Mouse (Mus musculus) layer of hippocampus, postnatal 25 days (tissue): ENCODE results near the gene Txndc12. TPM values are rescaled to one million over a fixed set of nuclear protein-coding genes. Genes with fewer than 3 reads are reported as not detected.

Source experiments
- total RNA-seq, 2 experiments: library from RNA; stranded (reverse); gene quantifications; 2 replicates each; pipeline ENCODE4 v1.2.3; 2021

The Txndc12 gene
- total RNA-seq, 2 experiments from 2014 or later: 37.0 to 37.7 TPM

Other genes with a start within 250 kb of the Txndc12 start
- 10 to 100 TPM; 24.2 to 35.8 TPM for gene Cc2d1b, start 214.7 kb upstream of the Txndc12 start, total RNA-seq
- gene 3110021N24Rik, start 115.0 kb upstream of the Txndc12 start, total RNA-seq: under 1 TPM; 0.85 to 0.91 TPM
- gene Zfyve9, start 53.8 kb upstream of the Txndc12 start, total RNA-seq: 10 to 100 TPM; 53.1 to 54.6 TPM
- 10 to 100 TPM; 92.4 to 93.2 TPM for gene Btf3l4, start 987 bp upstream of the Txndc12 start, total RNA-seq
- gene Kti12, start 13.2 kb downstream of the Txndc12 start, total RNA-seq: 10 to 100 TPM; 18.1 to 20.1 TPM
- gene A730015C16Rik, start 14.0 kb downstream of the Txndc12 start, total RNA-seq: under 1 TPM in 1 of 2 experiments, not detected in 1; 0.37 TPM
- 10 to 100 TPM; 46.0 to 55.2 TPM for gene Rab3b, start 44.5 kb downstream of the Txndc12 start, total RNA-seq
- 100 to 1,000 TPM in 1 of 2 experiments, 10 to 100 TPM in 1; 99.5 to 136 TPM for gene Nrd1, start 166.1 kb downstream of the Txndc12 start, total RNA-seq